Mouse (Mus musculus) kidney, adult 2 months (tissue): ENCODE measurements around the gene Pde8b.

Source experiments
- CTCF ChIP-seq: fragments of 200-500 bp; conservative IDR thresholded peaks from 2 replicates; pipeline ENCODE4 v1.5.1; 2011; ENCODE audit warnings: low read depth, mild to moderate bottlenecking, control low read depth, low read length, moderate library complexity, mixed read lengths; ENCODE audit not compliant: insufficient read depth, insufficient read length
- POLR2A ChIP-seq: fragments of 200-500 bp; IDR thresholded peaks from one replicate; pipeline ENCODE4 v1.6.1; 2011; ENCODE audit warnings: low read depth, low read length, control low read depth

DNA sequence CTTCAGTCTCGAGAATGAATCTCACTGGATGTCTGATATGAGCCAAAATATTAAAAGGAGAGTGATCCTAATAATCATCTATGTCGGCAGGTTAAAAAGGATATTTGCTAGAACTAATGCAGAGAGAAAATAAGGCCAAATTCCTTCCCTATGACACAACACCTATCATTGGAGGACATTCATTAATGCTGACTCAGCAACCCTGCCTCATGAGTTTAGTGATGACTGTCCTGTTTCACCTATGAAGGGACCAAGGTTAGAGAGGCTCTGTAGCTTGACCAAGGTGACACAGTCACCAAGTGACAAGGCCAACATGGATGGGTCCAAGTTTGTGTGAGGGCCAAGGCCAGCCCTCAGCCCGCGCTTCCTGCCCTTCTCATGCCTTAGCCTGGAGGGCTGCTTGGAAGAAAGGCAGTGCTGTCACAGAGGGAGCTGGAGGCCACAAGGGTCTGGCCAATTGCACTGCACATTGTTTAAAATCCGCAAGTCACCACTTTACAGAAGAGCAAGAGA lies 62.9 kb downstream of the Pde8b start:
- TF ChIP-seq CTCF (no peak), POLR2A (no peak)
